ENCODE assay signal across 8 mouse cellular contexts in the genomic region with DNA sequence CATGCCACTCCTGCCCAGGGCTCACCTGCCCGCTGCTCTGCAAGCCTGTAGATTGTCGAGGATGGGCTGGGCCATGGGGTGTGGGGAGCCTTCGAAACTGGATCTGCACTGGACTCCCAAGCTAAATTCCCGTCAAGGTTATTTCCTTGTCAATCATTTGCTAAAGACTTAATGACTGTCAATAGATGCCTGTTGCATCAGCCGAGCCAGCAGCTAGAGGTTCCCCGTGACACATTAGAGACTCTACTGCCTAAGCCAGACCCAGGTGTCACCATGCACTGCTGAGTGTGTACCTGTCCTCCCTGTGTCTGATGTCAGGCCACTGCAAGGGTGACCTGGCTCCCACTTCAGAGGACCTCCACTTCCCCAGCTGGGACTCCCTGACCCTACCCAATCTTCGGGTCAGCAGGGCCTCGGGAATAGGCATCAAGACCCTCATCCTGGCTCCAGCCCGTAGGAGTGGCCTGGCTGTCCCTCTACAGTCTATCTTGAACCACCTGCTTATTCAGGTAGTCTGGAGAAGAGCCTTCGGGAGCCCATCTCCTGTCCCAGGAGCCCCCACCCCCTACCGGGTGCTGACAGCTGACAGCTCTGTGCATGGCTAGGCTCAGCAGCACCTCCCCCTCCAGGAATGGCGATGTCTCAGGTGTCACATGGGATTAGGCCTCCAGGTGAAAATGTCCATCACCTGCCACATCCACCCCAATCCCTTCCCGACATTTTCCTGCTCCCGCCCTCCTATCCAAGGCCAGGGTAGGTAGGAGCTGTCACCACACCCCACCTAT. TPM values are rescaled to one million over a fixed set of nuclear protein-coding genes. Genes with fewer than 3 reads are reported as not detected.
DNase-seq lines count a peak whose midpoint lies in the region; ATAC-seq and TF ChIP-seq lines count a peak whose summit lies in the region.

No protein-coding gene starts in this region.

- no peak for TF ChIP-seq EP300 in liver, embryonic 14.5 days (IDR thresholded peaks at IDR 0.05; ENCODE audit: low read depth)

- WGBS in forebrain, embryonic 10.5 days = 38% methylated on average over 14 of the region's 14 CpGs
- WGBS in forebrain, postnatal 0 days = 49% methylated on average over 14 of the region's 14 CpGs
- 25% methylated on average over 14 of the region's 14 CpGs for WGBS in embryonic facial prominence, embryonic 10.5 days
- WGBS in kidney, adult 2 months = 29% methylated on average over 14 of the region's 14 CpGs
- WGBS in liver, embryonic 14.5 days (ENCODE audit: insufficient replicate concordance) = 35% methylated on average over 14 of the region's 14 CpGs

- H3K27me3 ChIP-seq in forebrain, embryonic 10.5 days (ENCODE audit: poor library complexity, severe bottlenecking) = peaks cover 98% of the 10 kb centered on the region
- no peaks in the 10 kb centered on the region for H3K27me3 ChIP-seq in forebrain, postnatal 0 days (ENCODE audit: insufficient read depth, low read length)
- H3K27me3 ChIP-seq in embryonic facial prominence, embryonic 10.5 days (replicated peaks; ENCODE audit: low read depth, poor library complexity, severe bottlenecking) = peaks cover 96% of the 10 kb centered on the region
- H3K27me3 ChIP-seq in kidney, adult 2 months (replicated peaks; ENCODE audit: control insufficient read depth, insufficient read depth, low read length) = no peaks in the 10 kb centered on the region
- no peaks in the 10 kb centered on the region; the same call in none of the 2 replicates for H3K27me3 ChIP-seq in liver, embryonic 14.5 days (ENCODE audit: control insufficient read depth, insufficient read depth, low read length)

- no peak overlapping the region for H3K4me3 ChIP-seq in forebrain, embryonic 10.5 days
- H3K4me3 ChIP-seq in forebrain, postnatal 0 days (ENCODE audit: low read depth, low read length) = no peak overlapping the region
- H3K4me3 ChIP-seq in embryonic facial prominence, embryonic 10.5 days = 0 out of 2 replicates have a peak overlapping the region, but pooled peaks have one; percentile 13
- H3K4me3 ChIP-seq in kidney, adult 2 months (ENCODE audit: insufficient read depth, low read depth, low read length) = peak overlapping the region; percentile 31
- H3K4me3 ChIP-seq in liver, embryonic 14.5 days (ENCODE audit: insufficient read depth in 1 of 2, low read depth in 2 of 2, low read length in 2 of 2) = no peak overlapping the region
- no peak overlapping the region for H3K4me3 ChIP-seq in left cerebral cortex, adult 2 months

- no peaks in the 10 kb centered on the region for H3K36me3 ChIP-seq in forebrain, embryonic 10.5 days (replicated peaks)
- no peaks in the 10 kb centered on the region for H3K36me3 ChIP-seq in forebrain, postnatal 0 days (ENCODE audit: insufficient read depth)
- no peaks in the 10 kb centered on the region for H3K36me3 ChIP-seq in embryonic facial prominence, embryonic 10.5 days (replicated peaks)
- H3K36me3 ChIP-seq in kidney, adult 2 months (ENCODE audit: control insufficient read depth, insufficient read depth, low read length) = no peaks in the 10 kb centered on the region
- no peaks in the 10 kb centered on the region for H3K36me3 ChIP-seq in liver, embryonic 14.5 days (replicated peaks; ENCODE audit: control insufficient read depth, insufficient read depth, low read depth)

- TF ChIP-seq CTCF in forebrain, postnatal 0 days (IDR thresholded peaks at IDR 0.05; ENCODE audit: low read depth) = no peak
- TF ChIP-seq CTCF in kidney, adult 2 months (conservative IDR thresholded peaks at IDR 0.05; ENCODE audit: insufficient read depth, insufficient read length, low read depth, low read length) = peak; percentile 43
- no peak for TF ChIP-seq CTCF in liver, embryonic 14.5 days (IDR thresholded peaks at IDR 0.05; ENCODE audit: low read depth)
- TF ChIP-seq CTCF in left cerebral cortex, adult 2 months (IDR thresholded peaks at IDR 0.05) = no peak

- peak overlapping the region; percentile 82 for H3K27ac ChIP-seq in forebrain, embryonic 10.5 days
- no peak overlapping the region for H3K27ac ChIP-seq in forebrain, postnatal 0 days (ENCODE audit: low read depth, low read length)
- H3K27ac ChIP-seq in embryonic facial prominence, embryonic 10.5 days (replicated peaks) = peak overlapping the region; percentile 75
- peak overlapping the region; percentile 99 for H3K27ac ChIP-seq in kidney, adult 2 months (ENCODE audit: insufficient read depth, low read depth, low read length)
- no peak overlapping the region for H3K27ac ChIP-seq in liver, embryonic 14.5 days
- H3K27ac ChIP-seq in left cerebral cortex, adult 2 months = no peak overlapping the region

- no peak overlapping the region for H3K4me2 ChIP-seq in forebrain, postnatal 0 days (ENCODE audit: low read depth)
- peak overlapping the region; percentile 12; the same call in 1 of the 2 replicates for H3K4me2 ChIP-seq in liver, embryonic 14.5 days (ENCODE audit: low read depth)

- H3K9me3 ChIP-seq in forebrain, embryonic 10.5 days = no peaks in the 10 kb centered on the region
- no peaks in the 10 kb centered on the region for H3K9me3 ChIP-seq in forebrain, postnatal 0 days (ENCODE audit: low read length)
- H3K9me3 ChIP-seq in embryonic facial prominence, embryonic 10.5 days = no peaks in the 10 kb centered on the region
- H3K9me3 ChIP-seq in liver, embryonic 14.5 days (ENCODE audit: control insufficient read depth, low read length) = no peaks in the 10 kb centered on the region

- intact Hi-C loops in left cerebral cortex, adult 2 months (cut with DNase I) = no loop called here

- no peak for DNase-seq in forebrain, embryonic 10.5 days (ENCODE audit: extremely low spot score, low spot score)
- no peak for DNase-seq in forebrain, postnatal 0 days
- DNase-seq in embryonic facial prominence, embryonic 10.5 days (ENCODE audit: low spot score) = no peak
- DNase-seq in kidney, adult 2 months = peak; percentile 90
- no peak for DNase-seq in liver, embryonic 14.5 days (ENCODE audit: low read depth in 3 of 3, low spot score in 3 of 3)
- no peak for DNase-seq in left cerebral cortex, adult 2 months (ENCODE audit: extremely low spot score in 1 of 2, low spot score in 2 of 2)
- DNase-seq in spleen, adult 12 weeks (ENCODE audit: low spot score) = no peak
- no peak for DNase-seq in frontal cortex, postnatal 14 days (ENCODE audit: low spot score in 2 of 2)

- H3K9ac ChIP-seq in forebrain, postnatal 0 days = no peak overlapping the region
- no peak overlapping the region for H3K9ac ChIP-seq in liver, embryonic 14.5 days (replicated peaks)

- no peak for ATAC-seq in forebrain, postnatal 0 days
- peak; percentile 49 for ATAC-seq in liver, embryonic 14.5 days (ENCODE audit: insufficient read depth)

- peak; percentile 28 for TF ChIP-seq POLR2A in kidney, adult 2 months (IDR thresholded peaks at IDR 0.05; ENCODE audit: low read depth, low read length)

- H3K4me1 ChIP-seq in forebrain, embryonic 10.5 days = peaks cover 98% of the 10 kb centered on the region
- peaks cover 33% of the 10 kb centered on the region for H3K4me1 ChIP-seq in forebrain, postnatal 0 days (ENCODE audit: insufficient read depth)
- H3K4me1 ChIP-seq in embryonic facial prominence, embryonic 10.5 days = peaks cover 93% of the 10 kb centered on the region
- H3K4me1 ChIP-seq in kidney, adult 2 months (ENCODE audit: control insufficient read depth, insufficient read depth, low read length) = peaks cover 67% of the 10 kb centered on the region
- peaks cover 0 to 5% of the 10 kb centered on the region in 2 experiments; a peak in 1 of 4 replicates for H3K4me1 ChIP-seq in liver, embryonic 14.5 days (replicated peaks; ENCODE audit: control insufficient read depth in 2 of 2, insufficient read depth in 2 of 2, low read length in 1 of 2)

RNA-seq across cellular contexts. Expression of a gene that starts 31.4 kb away (rescaled TPM):
- 4.0 and 4.8 TPM in 2 replicates for polyA plus RNA-seq in forebrain, embryonic 10.5 days (2016; fragmentation: Nextera tagmentation; extraction: Ambion mirVana)
- 8.1 and 8.8 TPM in 2 replicates for total RNA-seq in forebrain, postnatal 0 days (2014; rRNA removed)
- 6.7 and 11.3 TPM in 2 replicates for polyA plus RNA-seq in forebrain, postnatal 0 days (2015; fragmentation: Nextera tagmentation; extraction: Ambion mirVana)
- polyA plus RNA-seq in embryonic facial prominence, embryonic 10.5 days (2016; fragmentation: Nextera tagmentation; extraction: Ambion mirVana) = 2.5 and 2.9 TPM in 2 replicates
- 23.1 and 25.1 TPM in 2 replicates for polyA plus RNA-seq in kidney, adult 2 months (2012; rRNA removed)
- 0.01 and 0.02 TPM in 2 replicates for polyA plus RNA-seq in liver, embryonic 14.5 days (2012; rRNA removed)
- 0.08 and 0.09 TPM in 2 replicates for polyA plus RNA-seq in liver, embryonic 14.5 days (2014; fragmentation: Nextera tagmentation; extraction: Ambion mirVana)
- 10 to 100 TPM; 41.4 to 43.0 TPM for total RNA-seq in left cerebral cortex, adult 2 months (2021)

Comparison
In these comparisons a context has a peak if more than half of its experiments do, and no peak if none do; other contexts are left out.
1. H3K27ac ChIP-seq: peak in forebrain, embryonic 10.5 days (single experiment), embryonic facial prominence, embryonic 10.5 days (single experiment) and kidney, adult 2 months (single experiment); none in forebrain, postnatal 0 days (single experiment), liver, embryonic 14.5 days (single experiment) and left cerebral cortex, adult 2 months (single experiment).
2. H3K4me3 ChIP-seq: peak in embryonic facial prominence, embryonic 10.5 days (single experiment) and kidney, adult 2 months (single experiment); none in forebrain, embryonic 10.5 days (single experiment), forebrain, postnatal 0 days (single experiment), liver, embryonic 14.5 days (0 of 2) and left cerebral cortex, adult 2 months (single experiment).